Comparison of ENCODE assay signal across 9 mouse cellular contexts in genomic region chr19:45231383-45232035, GRCm38 (mm10). TPM values are rescaled to one million over a fixed set of nuclear protein-coding genes. Genes with fewer than 3 reads are reported as not detected.
DNase-seq lines count a peak whose midpoint lies in the region; ATAC-seq lines count a peak whose summit lies in the region.
"Had no signal": no experiment of that assay in that cellular context is flagged by ENCODE, and none has a peak within 500 bp of the region (broad histone marks: within the 10 kb centered on the region; RNA-seq: fewer than 3 reads in every experiment).

No protein-coding gene starts in this region.

- H3K36me3 ChIP-seq in hindbrain, embryonic 10.5 days, result no peaks in the 10 kb centered on the region
- H3K36me3 ChIP-seq in midbrain, embryonic 12.5 days, result no peaks in the 10 kb centered on the region

- H3K27ac ChIP-seq in hindbrain, embryonic 10.5 days, result peak overlapping the region; percentile 68
- 0 out of 2 replicates have a peak overlapping the region, but pooled peaks have one; percentile 6 for H3K27ac ChIP-seq in midbrain, embryonic 12.5 days (replicated peaks)

- peak; percentile 50 for DNase-seq in embryo, embryonic 10 days (ENCODE audit: low spot score)
- DNase-seq in embryo, embryonic 9.5 days (ENCODE audit: extremely low spot score), result no peak
- peak; percentile 35 to 50 for DNase-seq in B cell, adult 2 months
- DNase-seq in hindbrain, embryonic 10.5 days (ENCODE audit: low spot score), result peak; percentile 76
- DNase-seq in urinary bladder, postnatal 36 days (ENCODE audit: low spot score in 2 of 2), result no peak
- no peak for DNase-seq in thymus, postnatal 0 days (ENCODE audit: low spot score)
- DNase-seq in right cerebral cortex, adult 2 months (ENCODE audit: low spot score in 2 of 2), result no peak

- WGBS in hindbrain, embryonic 10.5 days, result under 1% methylated on average over 44 of the region's 44 CpGs
- under 1% methylated on average over 32 of the region's 44 CpGs for WGBS in midbrain, embryonic 12.5 days

- ATAC-seq in midbrain, embryonic 12.5 days (ENCODE audit: low FRiP score, low read depth), result peak; percentile 79

- H3K9me3 ChIP-seq in hindbrain, embryonic 10.5 days, result no peaks in the 10 kb centered on the region
- no peaks in the 10 kb centered on the region for H3K9me3 ChIP-seq in midbrain, embryonic 12.5 days

- no peak overlapping the region; the same call in 1 of the 2 replicates for H3K9ac ChIP-seq in midbrain, embryonic 12.5 days (replicated peaks)

- H3K4me1 ChIP-seq in hindbrain, embryonic 10.5 days (replicated peaks), result peaks cover 62% of the 10 kb centered on the region
- H3K4me1 ChIP-seq in midbrain, embryonic 12.5 days, result peaks cover 40% of the 10 kb centered on the region

- peaks cover 100% of the 10 kb centered on the region for H3K27me3 ChIP-seq in hindbrain, embryonic 10.5 days (ENCODE audit: insufficient read depth, poor library complexity, severe bottlenecking)
- peaks cover 98% of the 10 kb centered on the region for H3K27me3 ChIP-seq in midbrain, embryonic 12.5 days

- peak overlapping the region; percentile 37 for H3K4me3 ChIP-seq in hindbrain, embryonic 10.5 days
- H3K4me3 ChIP-seq in midbrain, embryonic 12.5 days, result peak overlapping the region; percentile 31

- peak overlapping the region; percentile 50 for H3K4me2 ChIP-seq in midbrain, embryonic 12.5 days (replicated peaks)

RNA-seq across cellular contexts. Expression of gene Lbx1, which starts 4.1 kb away (rescaled TPM):
- polyA plus RNA-seq in hindbrain, embryonic 10.5 days (2016; fragmentation: Nextera tagmentation; extraction: Ambion mirVana), result 1.4 and 8.9 TPM in 2 replicates
- polyA plus RNA-seq in midbrain, embryonic 12.5 days (2016; fragmentation: Nextera tagmentation; extraction: Ambion mirVana), result 0.06 and 0.12 TPM in 2 replicates
- not detected in 2 replicates for polyA plus RNA-seq in thymus, postnatal 0 days (2015; fragmentation: Nextera tagmentation; extraction: Ambion mirVana)
- polyA plus RNA-seq: cortical plate, adult 2 months had no signal

Comparison
In these comparisons a context has a peak if more than half of its experiments do, and no peak if none do; other contexts are left out.
1. DNase-seq: peak in embryo, embryonic 10 days (single experiment), B cell, adult 2 months (2 of 2) and hindbrain, embryonic 10.5 days (single experiment); none in embryo, embryonic 9.5 days (single experiment), urinary bladder, postnatal 36 days (0 of 2), thymus, postnatal 0 days (single experiment) and right cerebral cortex, adult 2 months (0 of 2).